Mouse (Mus musculus): ENCODE measurements around the gene Plin4. TPM values are rescaled to one million over a fixed set of nuclear protein-coding genes. Genes with fewer than 3 reads are reported as not detected.
A peak's percentile ranks its signal among the peaks of the same experiment; 100 is the strongest.

Gene Plin4
- polyA plus RNA-seq, 1 experiment from 2014 or later = 0.05 TPM

DNA sequence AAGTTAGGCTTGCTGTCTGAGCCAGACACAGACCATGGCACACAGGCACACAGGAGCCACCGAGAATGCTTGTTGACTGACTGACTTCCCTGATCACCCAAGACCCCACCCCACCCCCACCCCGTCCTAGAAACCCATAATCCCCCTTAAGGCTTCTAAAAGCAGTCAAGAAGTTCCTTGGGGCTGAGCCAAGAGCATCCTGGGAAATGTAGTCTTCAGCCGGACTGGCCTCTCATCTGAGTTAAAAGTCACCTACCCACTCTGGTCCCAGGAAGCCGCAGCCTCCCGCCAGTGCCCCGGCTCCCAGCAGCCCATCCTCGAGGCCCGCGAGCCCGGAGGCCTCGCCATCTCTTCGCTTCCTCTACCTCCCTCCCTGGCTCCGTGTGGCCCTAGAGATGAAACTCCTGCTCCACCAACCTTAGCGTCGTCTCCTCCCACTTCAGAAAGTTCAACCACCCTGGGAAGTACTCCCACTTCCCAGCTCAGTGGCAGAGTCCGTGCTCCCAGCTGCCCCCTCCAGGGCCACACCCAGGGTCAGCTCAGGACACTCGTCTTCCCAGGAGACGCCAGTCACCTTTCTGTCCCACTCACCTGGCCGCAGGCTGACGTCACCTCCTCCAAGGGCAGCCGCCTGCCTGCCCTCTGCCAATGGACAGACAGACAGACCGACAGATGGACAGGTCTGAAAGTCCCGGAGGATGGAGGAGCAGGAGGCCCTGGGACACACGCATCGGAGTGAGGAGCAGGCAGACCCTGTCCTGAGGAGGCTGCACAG lies 28.4 kb upstream of the Plin4 start:
- no peaks in the 10 kb centered on the region for H3K36me3 ChIP-seq (replicated peaks)
- H3K9me3 ChIP-seq = no peaks in the 10 kb centered on the region
- H3K4me1 ChIP-seq = peaks cover 82% of the 10 kb centered on the region
- peaks cover 82% of the 10 kb centered on the region for H3K27me3 ChIP-seq (replicated peaks; ENCODE audit: low read depth, poor library complexity, severe bottlenecking)
- peak overlapping the region; percentile 83 for H3K4me3 ChIP-seq
- H3K27ac ChIP-seq (replicated peaks) = no peak overlapping the region; the same call in 1 of the 2 replicates
- WGBS = 13% methylated on average over 25 of the region's 25 CpGs
- DNase-seq (ENCODE audit: low spot score) = no peak

DNA sequence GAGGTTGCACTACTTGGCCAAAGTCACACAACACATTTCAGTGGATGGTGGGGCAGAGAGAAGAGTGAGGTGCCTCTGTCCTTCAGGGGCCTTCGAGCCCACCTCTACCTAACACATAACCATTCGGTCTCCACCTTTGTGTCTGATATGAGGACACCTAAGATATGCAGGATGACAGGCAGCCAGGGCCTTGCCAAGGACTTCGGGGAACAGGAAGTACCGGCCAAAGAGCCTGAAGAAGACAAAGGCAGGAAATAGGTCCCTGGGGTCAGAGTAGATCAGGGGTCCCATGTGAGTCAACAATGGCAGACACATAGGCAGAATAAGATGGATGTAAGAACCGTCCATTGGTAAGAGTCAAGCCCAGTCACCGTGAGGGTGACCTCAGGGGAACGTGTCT lies 27.0 kb upstream of the Plin4 start:
- Histone ChIP-seq H3K4me1 (peaks cover 71% of the 10 kb centered on the region), H3K36me3 (replicated peaks) (no peaks in the 10 kb centered on the region), H3K27me3 (replicated peaks; ENCODE audit: low read depth, poor library complexity, severe bottlenecking) (peaks cover 67% of the 10 kb centered on the region), H3K9me3 (no peaks in the 10 kb centered on the region; the same call in 1 of the 2 replicates), H3K27ac (replicated peaks) (no peak overlapping the region), H3K4me3 (no peak overlapping the region)
- WGBS = 87% methylated on average over 7 of the region's 7 CpGs
- DNase-seq (ENCODE audit: low spot score) = no peak

DNA sequence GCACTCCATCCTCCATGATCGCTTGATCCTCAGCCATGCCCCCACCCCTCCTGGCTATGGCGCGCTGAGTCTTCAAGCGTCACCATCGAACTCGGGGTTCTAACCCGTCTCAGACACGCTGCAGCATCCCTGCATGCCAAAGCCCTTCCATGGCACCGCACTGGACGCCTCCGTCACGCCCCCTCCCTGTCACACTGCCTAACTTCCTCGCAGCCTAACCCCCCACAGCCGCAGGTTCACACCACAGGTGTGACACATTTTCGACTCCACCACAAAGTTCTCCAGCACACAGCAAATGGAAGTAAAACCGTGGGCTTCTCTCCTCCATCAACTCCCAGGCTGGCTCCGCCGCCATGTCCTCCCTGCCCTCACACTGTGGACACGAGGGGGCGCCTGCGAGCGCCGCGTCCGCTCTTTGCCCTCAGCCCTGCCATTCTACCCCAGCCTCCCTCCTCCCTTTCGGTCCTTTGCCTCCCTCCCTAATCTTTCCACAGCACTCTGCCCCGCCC lies 24.9 kb upstream of the Plin4 start:
- Histone ChIP-seq H3K4me1 (peaks cover 53% of the 10 kb centered on the region), H3K4me3 (peak overlapping the region; percentile 54), H3K27me3 (replicated peaks; ENCODE audit: low read depth, poor library complexity, severe bottlenecking) (peaks cover 47% of the 10 kb centered on the region), H3K36me3 (replicated peaks) (peaks cover 7% of the 10 kb centered on the region), H3K9me3 (peaks cover 11% of the 10 kb centered on the region; the same call in 1 of the 2 replicates), H3K27ac (replicated peaks) (peak overlapping the region; percentile 55; the same call in 1 of the 2 replicates)
- DNase-seq (ENCODE audit: low spot score) = peak; percentile 77
- WGBS = 2% methylated on average over 27 of the region's 27 CpGs

DNA sequence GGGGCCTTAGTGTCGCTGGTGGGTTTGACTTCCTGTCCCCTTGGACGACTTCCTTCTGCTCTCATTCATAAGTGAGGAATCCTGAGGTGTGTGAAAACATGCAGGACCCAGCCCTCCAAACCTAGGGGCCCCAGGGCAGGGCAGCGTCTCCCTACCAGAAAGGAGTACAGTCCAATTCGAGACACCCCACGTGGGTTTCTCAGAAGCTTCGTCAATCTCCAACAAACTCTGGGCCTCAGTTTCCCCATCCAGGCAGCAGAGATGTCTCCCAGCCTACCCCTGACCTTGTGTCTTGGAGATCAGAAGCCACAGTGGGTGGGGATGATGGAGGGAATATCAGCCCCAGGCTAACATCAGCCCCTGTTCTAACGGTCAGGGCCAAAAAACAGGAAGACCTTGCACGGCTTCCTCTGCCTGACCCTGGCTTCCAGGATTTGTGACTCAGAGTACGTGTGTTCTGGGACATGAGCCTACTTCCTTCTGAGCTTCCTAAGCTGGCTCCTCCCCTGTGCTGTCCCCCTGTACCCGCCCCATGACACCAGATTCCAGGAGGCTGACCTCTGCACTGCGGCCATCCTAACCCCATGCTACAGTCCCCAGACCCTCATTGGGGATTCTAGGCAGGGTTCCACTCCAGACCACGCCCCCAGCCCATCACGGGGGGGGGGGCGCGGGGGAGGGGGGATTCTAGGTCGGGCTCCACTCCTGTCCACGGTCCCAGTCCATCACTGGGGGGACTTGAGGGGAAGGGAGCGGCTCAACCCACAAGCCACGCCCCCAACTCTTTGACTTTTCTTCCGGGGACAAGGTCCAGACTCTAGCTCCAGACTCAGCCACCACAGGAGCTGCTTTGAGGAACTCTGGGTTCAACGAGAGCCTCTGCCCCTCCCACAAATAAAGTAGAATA lies 24.1 kb upstream of the Plin4 start:
- peaks cover 11% of the 10 kb centered on the region; the same call in 1 of the 2 replicates for H3K9me3 ChIP-seq
- peaks cover 48% of the 10 kb centered on the region for H3K4me1 ChIP-seq
- H3K27me3 ChIP-seq (replicated peaks; ENCODE audit: low read depth, poor library complexity, severe bottlenecking) = peaks cover 39% of the 10 kb centered on the region
- H3K4me3 ChIP-seq = peak overlapping the region; percentile 54
- peak overlapping the region; percentile 55; the same call in 1 of the 2 replicates for H3K27ac ChIP-seq (replicated peaks)
- WGBS = 14% methylated on average over 21 of the region's 21 CpGs
- peaks cover 11% of the 10 kb centered on the region for H3K36me3 ChIP-seq (replicated peaks)
- peak; percentile 63 for DNase-seq (ENCODE audit: low spot score)

DNA sequence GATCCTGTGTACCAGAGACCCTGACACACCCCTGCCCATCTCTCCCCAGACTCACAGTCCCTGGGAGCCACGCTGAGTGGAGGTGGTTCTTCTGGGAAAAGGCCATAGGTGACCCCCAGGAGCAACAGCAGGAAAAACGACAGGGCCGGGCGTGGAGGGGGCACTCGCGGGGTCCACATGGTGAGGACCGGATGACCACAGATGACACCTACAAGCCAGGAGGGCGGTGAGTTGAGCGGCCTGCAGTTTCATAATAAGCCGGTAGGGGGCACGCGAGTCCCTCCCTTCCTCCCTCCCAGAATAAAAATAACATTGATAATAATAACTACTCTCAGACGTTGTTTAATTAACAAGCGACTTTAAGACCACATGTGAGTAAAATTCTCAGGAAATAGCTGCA lies 23.1 kb upstream of the Plin4 start:
- no peak overlapping the region for H3K4me3 ChIP-seq
- peaks cover 32% of the 10 kb centered on the region for H3K27me3 ChIP-seq (replicated peaks; ENCODE audit: low read depth, poor library complexity, severe bottlenecking)
- peaks cover 11% of the 10 kb centered on the region; the same call in 1 of the 2 replicates for H3K9me3 ChIP-seq
- H3K27ac ChIP-seq (replicated peaks) = no peak overlapping the region
- peaks cover 11% of the 10 kb centered on the region for H3K36me3 ChIP-seq (replicated peaks)
- peaks cover 39% of the 10 kb centered on the region for H3K4me1 ChIP-seq
- 5% methylated on average over 14 of the region's 14 CpGs for WGBS
- DNase-seq (ENCODE audit: low spot score) = peak; percentile 72

DNA sequence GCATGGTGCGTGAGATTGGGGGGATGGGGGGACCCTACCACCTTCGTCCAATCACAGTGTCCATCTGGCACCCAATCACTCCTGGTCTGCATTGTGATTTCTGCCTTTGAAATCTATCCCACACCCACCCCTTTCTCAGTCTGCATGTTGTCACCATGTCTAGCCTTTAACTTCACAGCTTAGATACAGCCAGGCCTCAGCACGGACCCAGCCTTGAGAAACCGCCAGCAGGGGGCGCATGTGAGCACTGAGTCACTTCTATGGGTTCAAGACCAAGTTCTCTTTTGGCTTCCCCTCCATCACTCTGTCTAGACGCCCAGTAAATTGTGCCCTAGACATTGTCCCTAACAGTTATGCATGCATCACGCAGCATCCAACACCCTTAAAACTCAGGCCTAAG lies 22.2 kb upstream of the Plin4 start:
- Histone ChIP-seq H3K27me3 (replicated peaks; ENCODE audit: low read depth, poor library complexity, severe bottlenecking) (peaks cover 23% of the 10 kb centered on the region), H3K4me1 (peaks cover 33% of the 10 kb centered on the region), H3K36me3 (replicated peaks) (peaks cover 11% of the 10 kb centered on the region), H3K4me3 (no peak overlapping the region), H3K27ac (replicated peaks) (no peak overlapping the region), H3K9me3 (peaks cover 11% of the 10 kb centered on the region; the same call in 1 of the 2 replicates)
- 43% methylated on average over 7 of the region's 7 CpGs for whole genome bisulfite sequencing
- peak; percentile 70 for DNase-seq (ENCODE audit: low spot score)

DNA sequence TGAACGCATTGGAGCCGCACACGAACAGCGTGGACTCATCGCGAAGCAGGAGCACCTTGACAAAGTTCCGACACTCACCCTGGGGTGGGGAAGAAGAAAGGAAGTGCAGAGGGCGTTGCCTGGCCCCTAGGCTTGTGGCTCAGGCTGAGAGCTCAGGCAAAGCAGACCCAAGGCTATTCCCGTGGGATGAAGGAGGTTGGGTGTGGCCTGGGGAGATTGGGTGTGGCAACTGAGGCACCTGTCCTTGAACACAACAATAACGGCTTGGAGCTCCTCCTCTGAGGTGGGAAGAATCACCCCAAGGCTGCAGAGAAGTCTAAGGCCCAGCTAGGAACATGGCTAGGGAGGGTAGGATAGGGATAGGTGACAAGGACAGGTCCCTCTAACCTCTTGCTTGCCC lies 21.5 kb upstream of the Plin4 start:
- Histone ChIP-seq H3K36me3 (replicated peaks) (peaks cover 11% of the 10 kb centered on the region), H3K27me3 (replicated peaks; ENCODE audit: low read depth, poor library complexity, severe bottlenecking) (peaks cover 21% of the 10 kb centered on the region), H3K4me1 (peaks cover 33% of the 10 kb centered on the region), H3K4me3 (no peak overlapping the region), H3K9me3 (peaks cover 11% of the 10 kb centered on the region; the same call in 1 of the 2 replicates), H3K27ac (replicated peaks) (no peak overlapping the region)
- WGBS = 92% methylated on average over 10 of the region's 10 CpGs
- no peak for DNase-seq (ENCODE audit: low spot score)

DNA sequence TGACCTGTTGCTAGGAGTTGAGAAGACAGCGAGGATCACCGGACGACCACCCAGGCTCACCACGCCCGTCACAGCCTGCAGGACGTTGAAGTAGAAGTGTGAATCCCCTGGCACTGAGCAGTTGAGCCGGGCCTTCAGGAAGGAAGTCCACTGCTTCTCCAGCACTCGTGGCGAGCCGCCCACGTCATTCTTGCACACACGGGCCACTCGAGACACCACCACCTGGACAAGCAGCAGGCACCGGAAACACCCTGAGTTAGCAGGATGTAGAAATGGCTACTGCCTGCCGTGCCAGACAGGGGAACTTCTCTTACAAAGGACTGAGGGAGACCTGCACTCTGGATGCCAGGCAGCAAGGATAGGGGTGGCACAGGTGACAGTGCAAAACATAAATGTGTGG lies 18.6 kb upstream of the Plin4 start:
- H3K36me3 ChIP-seq (replicated peaks) = peaks cover 11% of the 10 kb centered on the region
- DNase-seq (ENCODE audit: low spot score) = no peak
- H3K9me3 ChIP-seq = peaks cover 12% of the 10 kb centered on the region; the same call in 1 of the 2 replicates
- no peak overlapping the region for H3K4me3 ChIP-seq
- WGBS = 88% methylated on average over 15 of the region's 15 CpGs
- peaks cover 15% of the 10 kb centered on the region for H3K4me1 ChIP-seq
- peaks cover 35% of the 10 kb centered on the region for H3K27me3 ChIP-seq (replicated peaks; ENCODE audit: low read depth, poor library complexity, severe bottlenecking)
- H3K27ac ChIP-seq (replicated peaks) = no peak overlapping the region

DNA sequence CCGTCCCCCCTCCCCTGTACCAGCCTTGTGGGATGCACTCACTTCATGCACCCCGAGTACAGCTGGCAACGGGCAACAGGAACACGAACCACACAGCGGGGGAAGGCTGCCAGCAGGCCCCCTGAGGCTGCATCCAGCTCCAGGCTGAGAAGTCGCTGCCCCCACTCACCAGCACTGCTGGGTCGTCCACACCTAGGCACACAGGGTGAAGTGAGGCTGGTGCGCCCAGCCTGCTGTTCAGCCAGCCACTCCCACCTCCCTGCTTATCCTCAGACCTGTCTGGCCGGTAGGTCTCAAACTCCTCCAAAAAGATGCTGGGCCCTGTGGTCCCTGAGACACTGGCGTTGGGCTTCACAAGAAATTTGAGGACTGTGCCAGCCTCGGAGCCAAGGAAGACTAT lies 16.6 kb upstream of the Plin4 start:
- H3K9me3 ChIP-seq = peaks cover 23% of the 10 kb centered on the region
- H3K4me1 ChIP-seq = peaks cover 11% of the 10 kb centered on the region
- H3K27me3 ChIP-seq (replicated peaks; ENCODE audit: low read depth, poor library complexity, severe bottlenecking) = peaks cover 55% of the 10 kb centered on the region
- 65% methylated on average over 11 of the region's 11 CpGs for WGBS
- no peak for DNase-seq (ENCODE audit: low spot score)
- H3K27ac ChIP-seq (replicated peaks) = no peak overlapping the region
- H3K36me3 ChIP-seq (replicated peaks) = peaks cover 10% of the 10 kb centered on the region
- no peak overlapping the region for H3K4me3 ChIP-seq

DNA sequence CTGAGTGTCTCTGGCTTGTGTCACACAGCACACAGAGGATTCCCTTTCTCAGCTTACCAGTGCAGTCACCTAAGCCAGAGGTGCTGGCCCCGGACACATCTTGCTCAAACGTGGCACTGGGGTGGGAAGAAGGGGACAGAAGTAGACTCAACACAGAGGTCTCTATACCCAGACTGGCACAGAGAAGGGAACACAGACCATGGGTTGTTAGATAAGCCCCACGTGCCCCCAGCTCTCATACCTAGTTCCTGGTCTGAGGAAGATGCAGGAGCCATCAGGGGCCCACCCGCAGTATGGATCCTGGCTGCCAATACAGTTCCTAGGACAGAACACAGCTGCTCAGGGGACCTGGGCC lies 15.7 kb upstream of the Plin4 start:
- 0 out of 2 replicates have a peak, but pooled peaks cover 3% of the 10 kb centered on the region for H3K36me3 ChIP-seq (replicated peaks)
- DNase-seq (ENCODE audit: low spot score) = no peak
- 90% methylated on average over 4 of the region's 4 CpGs for WGBS
- peaks cover 16% of the 10 kb centered on the region for H3K9me3 ChIP-seq
- H3K27me3 ChIP-seq (replicated peaks; ENCODE audit: low read depth, poor library complexity, severe bottlenecking) = peaks cover 65% of the 10 kb centered on the region
- H3K4me1 ChIP-seq = peaks cover 15% of the 10 kb centered on the region
- H3K4me3 ChIP-seq = no peak overlapping the region; the same call in 1 of the 2 replicates
- H3K27ac ChIP-seq (replicated peaks) = no peak overlapping the region

DNA sequence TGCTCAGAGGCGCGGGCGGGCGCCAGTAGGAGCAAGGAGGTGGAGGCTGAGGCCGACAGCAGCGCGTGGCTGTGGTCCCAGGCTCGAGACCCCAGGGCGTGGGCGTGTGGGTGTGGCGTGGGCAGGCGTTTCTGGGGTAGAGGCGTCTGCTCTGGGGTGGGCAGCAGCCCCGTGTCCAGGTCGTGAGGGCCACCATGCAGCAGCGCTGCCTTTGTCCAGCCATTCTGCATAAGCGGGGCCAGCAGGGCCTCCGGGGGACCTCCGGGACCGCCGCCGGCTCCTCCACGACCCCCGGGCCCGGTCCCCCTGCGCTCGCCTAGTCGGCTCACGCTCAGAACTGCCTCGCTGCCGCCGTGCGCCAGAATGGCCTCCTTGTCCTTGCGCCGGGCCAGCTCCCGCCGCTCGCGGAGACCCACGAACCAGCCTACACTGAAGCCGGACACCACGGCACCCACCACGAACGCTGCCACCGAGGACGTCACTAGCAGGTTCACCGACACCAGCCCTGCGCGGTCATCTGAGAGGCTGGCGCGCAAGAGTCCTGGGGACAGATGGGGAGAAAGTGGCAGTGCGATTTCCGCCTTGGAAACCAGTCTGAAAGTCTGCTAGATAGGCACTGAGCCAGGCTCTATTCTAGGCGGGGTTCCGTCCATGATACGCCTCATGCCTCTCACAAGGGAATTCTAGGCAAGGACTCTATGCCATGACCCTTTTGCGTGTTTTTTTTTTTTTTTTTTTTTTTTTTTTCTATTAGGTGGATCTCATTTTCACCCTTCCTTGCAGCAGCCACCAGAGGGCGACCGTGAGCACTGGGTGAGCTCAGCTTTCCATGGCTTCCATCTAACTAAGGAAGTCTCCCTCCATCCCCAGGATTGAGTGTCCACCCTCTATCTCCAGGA lies 15.0 kb upstream of the Plin4 start:
- Histone ChIP-seq H3K4me3 (peak overlapping the region; percentile 57), H3K9me3 (peaks cover 16% of the 10 kb centered on the region), H3K4me1 (peaks cover 22% of the 10 kb centered on the region), H3K27me3 (replicated peaks; ENCODE audit: low read depth, poor library complexity, severe bottlenecking) (peaks cover 71% of the 10 kb centered on the region), H3K27ac (replicated peaks) (peak overlapping the region; percentile 76), H3K36me3 (replicated peaks) (0 out of 2 replicates have a peak, but pooled peaks cover 3% of the 10 kb centered on the region)
- WGBS = 10% methylated on average over 59 of the region's 59 CpGs
- peak; percentile 79 for DNase-seq (ENCODE audit: low spot score)

Data from embryonic facial prominence, embryonic 10.5 days (tissue).